7 mouse cellular contexts compared by ENCODE assay signal in genomic region chr7:101109006-101109855, GRCm38 (mm10). TPM values are rescaled to one million over a fixed set of nuclear protein-coding genes. Genes with fewer than 3 reads are reported as not detected.
DNase-seq lines count a peak whose midpoint lies in the region; ATAC-seq and TF ChIP-seq lines count a peak whose summit lies in the region.

No protein-coding gene starts in this region.

- under 1% methylated on average over 47 of the region's 47 CpGs for WGBS in heart, embryonic 13.5 days
- WGBS in lung, embryonic 16.5 days, result under 1% methylated on average over 46 of the region's 47 CpGs
- WGBS in small intestine, adult 2 months, result under 1% methylated on average over 47 of the region's 47 CpGs

- H3K4me1 ChIP-seq in cortical plate, adult 2 months (ENCODE audit: control insufficient read depth, insufficient read depth, low read length), result peaks cover 1% of the 10 kb centered on the region; the same call in 1 of the 2 replicates
- peaks cover 24% of the 10 kb centered on the region for H3K4me1 ChIP-seq in heart, embryonic 13.5 days
- H3K4me1 ChIP-seq in lung, embryonic 16.5 days (replicated peaks; ENCODE audit: control insufficient read depth, insufficient read depth, low read length), result peaks cover 17% of the 10 kb centered on the region
- peaks cover 13% of the 10 kb centered on the region for H3K4me1 ChIP-seq in small intestine, adult 2 months (ENCODE audit: control insufficient read depth, insufficient read depth, insufficient read length, low read length)

- H3K4me3 ChIP-seq in cortical plate, adult 2 months (ENCODE audit: insufficient read depth, low read length), result peak overlapping the region; percentile 97
- H3K4me3 ChIP-seq in heart, embryonic 13.5 days, result peak overlapping the region; percentile 97
- peak overlapping the region; percentile 95 for H3K4me3 ChIP-seq in lung, embryonic 16.5 days (ENCODE audit: low read length)
- peak overlapping the region; percentile 76 for H3K4me3 ChIP-seq in small intestine, adult 2 months (ENCODE audit: low read depth, low read length)

- peak; percentile 50 for DNase-seq in B cell, adult 2 months
- peak; percentile 41 for DNase-seq in ES-CJ7 (ENCODE audit: low read depth, low spot score)
- DNase-seq in kidney, postnatal 14 days, result peak; percentile 64

- no peak for TF ChIP-seq CTCF in cortical plate, adult 2 months (IDR thresholded peaks at IDR 0.05; ENCODE audit: extremely low read depth, insufficient read depth, low read length)
- TF ChIP-seq CTCF in small intestine, adult 2 months (IDR thresholded peaks at IDR 0.05; ENCODE audit: extremely low read depth, insufficient read length, insufficient replicate concordance, low read depth, low read length), result no peak

- peak overlapping the region; percentile 95 for H3K9ac ChIP-seq in heart, embryonic 13.5 days
- H3K9ac ChIP-seq in lung, embryonic 16.5 days (ENCODE audit: low read length), result peak overlapping the region; percentile 95

- no peak for ATAC-seq in heart, embryonic 13.5 days (ENCODE audit: extremely low read depth, insufficient number of reproducible peaks, low FRiP score, low TSS enrichment)
- peak; percentile 5; the same call in 1 of the 2 replicates for ATAC-seq in lung, embryonic 16.5 days (ENCODE audit: low read depth)

- H3K27me3 ChIP-seq in heart, embryonic 13.5 days (replicated peaks), result no peaks in the 10 kb centered on the region
- H3K27me3 ChIP-seq in lung, embryonic 16.5 days (ENCODE audit: control insufficient read depth, insufficient read depth, low read depth, low read length), result no peaks in the 10 kb centered on the region
- H3K27me3 ChIP-seq in small intestine, adult 2 months (ENCODE audit: control insufficient read depth, insufficient read depth, low read length), result no peaks in the 10 kb centered on the region

- peaks cover 28% of the 10 kb centered on the region for H3K36me3 ChIP-seq in heart, embryonic 13.5 days
- peaks cover 12% of the 10 kb centered on the region for H3K36me3 ChIP-seq in lung, embryonic 16.5 days (ENCODE audit: control insufficient read depth, insufficient read depth, low read length)
- peaks cover 6% of the 10 kb centered on the region for H3K36me3 ChIP-seq in small intestine, adult 2 months (ENCODE audit: control insufficient read depth, insufficient read depth, low read length)

- TF ChIP-seq POLR2A in cortical plate, adult 2 months (IDR thresholded peaks at IDR 0.05; ENCODE audit: extremely low read depth, insufficient read depth, low read length), result no peak
- TF ChIP-seq POLR2A in small intestine, adult 2 months (IDR thresholded peaks at IDR 0.05; ENCODE audit: low read depth, low read length), result no peak

- no peaks in the 10 kb centered on the region for H3K9me3 ChIP-seq in heart, embryonic 13.5 days
- H3K9me3 ChIP-seq in lung, embryonic 16.5 days (ENCODE audit: control insufficient read depth, low read length), result no peaks in the 10 kb centered on the region

- H3K27ac ChIP-seq in cortical plate, adult 2 months (ENCODE audit: insufficient read depth, low read length), result peak overlapping the region; percentile 84
- H3K27ac ChIP-seq in heart, embryonic 13.5 days (replicated peaks), result peak overlapping the region; percentile 99
- peak overlapping the region; percentile 99 for H3K27ac ChIP-seq in lung, embryonic 16.5 days (ENCODE audit: low read length)
- H3K27ac ChIP-seq in small intestine, adult 2 months (ENCODE audit: insufficient read depth, low read depth, low read length), result peak overlapping the region; percentile 82

- peak overlapping the region; percentile 94 for H3K4me2 ChIP-seq in heart, embryonic 13.5 days
- H3K4me2 ChIP-seq in lung, embryonic 16.5 days (ENCODE audit: low read depth, low read length), result peak overlapping the region; percentile 82

RNA-seq across cellular contexts. Expression of gene Fchsd2, which starts 16.6 kb away (rescaled TPM):
- polyA plus RNA-seq in cortical plate, adult 2 months (2012; rRNA removed), result 20.4 and 21.8 TPM in 2 replicates
- 12.9 and 13.5 TPM in 2 replicates for polyA plus RNA-seq in heart, embryonic 13.5 days (2015; fragmentation: Nextera tagmentation; extraction: Ambion mirVana)
- polyA plus RNA-seq in lung, embryonic 16.5 days (2015; fragmentation: Nextera tagmentation; extraction: Ambion mirVana), result 21.8 and 22.3 TPM in 2 replicates
- polyA plus RNA-seq in small intestine, adult 2 months (2012; rRNA removed), result 3.3 and 6.9 TPM in 2 replicates
